Mouse (Mus musculus) right cerebral cortex, postnatal 25 days (tissue): ENCODE measurements at regions not wholly inside any gene's neighbourhood (a gene's known extent, or its start where the extent isn't known, plus 50 kb on each side); places are given as distances from the start of the nearest gene placed in this dataset.

Source experiments
- DNase-seq: peaks from one replicate; pipeline ENCODE4 v3.0.0; 2022

- DNase-seq, result no peak
Measured at GRCm38 (mm10) chr2:72541246-72541645, 65.3 kb downstream of the Cdca7 start.

- no peak for DNase-seq
Measured at GRCm38 (mm10) chr2:72545453-72545852, 69.5 kb downstream of the Cdca7 start.

GRCm38 (mm10) chr2:72546476-72546875 lies 70.5 kb downstream of the Cdca7 start:
- no peak for DNase-seq

GRCm38 (mm10) chr2:72546963-72547362 lies 71.0 kb downstream of the Cdca7 start:
- DNase-seq, result no peak

- no peak for DNase-seq
Measured at GRCm38 (mm10) chr2:72551268-72551667, 75.3 kb downstream of the Cdca7 start.

- no peak for DNase-seq
Measured at GRCm38 (mm10) chr2:72554603-72555002, 78.6 kb downstream of the Cdca7 start.

GRCm38 (mm10) chr2:72555116-72555515 lies 79.2 kb downstream of the Cdca7 start:
- DNase-seq, result no peak

GRCm38 (mm10) chr2:72555556-72555955 lies 79.6 kb downstream of the Cdca7 start:
- no peak for DNase-seq

GRCm38 (mm10) chr2:72556064-72556821 lies 80.3 kb downstream of the Cdca7 start:
- no peak for DNase-seq

GRCm38 (mm10) chr2:72557161-72557560 lies 81.2 kb downstream of the Cdca7 start:
- no peak for DNase-seq

GRCm38 (mm10) chr2:72557565-72558260 lies 81.8 kb downstream of the Cdca7 start:
- no peak for DNase-seq

GRCm38 (mm10) chr2:72561383-72561782 lies 85.4 kb downstream of the Cdca7 start:
- DNase-seq, result no peak

- DNase-seq, result no peak
Measured at GRCm38 (mm10) chr2:72578322-72578721, 102.4 kb downstream of the Cdca7 start.

- no peak for DNase-seq
Measured at GRCm38 (mm10) chr2:72581136-72581535, 105.2 kb downstream of the Cdca7 start.

GRCm38 (mm10) chr2:72588814-72589213 lies 112.9 kb downstream of the Cdca7 start:
- peak; percentile 38 for DNase-seq

GRCm38 (mm10) chr2:72592011-72592410 lies 116.1 kb downstream of the Cdca7 start:
- no peak for DNase-seq

- DNase-seq, result no peak
Measured at GRCm38 (mm10) chr2:72596994-72597925, 121.3 kb downstream of the Cdca7 start.

GRCm38 (mm10) chr2:72597941-72598340 lies 122.0 kb downstream of the Cdca7 start:
- no peak for DNase-seq

GRCm38 (mm10) chr2:72600723-72601122 lies 124.8 kb downstream of the Cdca7 start:
- no peak for DNase-seq

- DNase-seq, result no peak
Measured at GRCm38 (mm10) chr2:72602152-72602551, 126.2 kb downstream of the Cdca7 start.

- no peak for DNase-seq
Measured at GRCm38 (mm10) chr2:72612221-72612620, 136.3 kb downstream of the Cdca7 start.

GRCm38 (mm10) chr2:72614256-72614655 lies 138.3 kb downstream of the Cdca7 start:
- no peak for DNase-seq

GRCm38 (mm10) chr2:72615869-72616268 lies 139.9 kb downstream of the Cdca7 start:
- DNase-seq, result no peak
